Mouse (Mus musculus) heart, embryonic 12.5 days (tissue): ENCODE measurements around the gene Ccdc103. TPM values are rescaled to one million over a fixed set of nuclear protein-coding genes. Genes with fewer than 3 reads are reported as not detected.

Source experiments
- ATAC-seq: fragments of 200-750 bp; cut with Nextera tagmentation; 2 replicates; pipeline ENCODE4 v1.8.0; 2017; ENCODE audit warnings: moderate TSS enrichment, moderate library complexity; ENCODE audit not compliant: insufficient number of reproducible peaks, low FRiP score
- H3K27ac ChIP-seq: fragments of 300-500 bp; sonication (generic); 2 replicates; pipeline ENCODE4 v1.5.1; 2016; ENCODE audit warnings: mild to moderate bottlenecking, moderate library complexity; ENCODE audit not compliant: poor library complexity, severe bottlenecking
- H3K27me3 ChIP-seq: fragments of 300-500 bp; sonication (generic); replicated peaks from 2 replicates; pipeline ENCODE4 v1.6.1; 2016; ENCODE audit warnings: mild to moderate bottlenecking, moderate library complexity
- H3K36me3 ChIP-seq: fragments of 300-500 bp; sonication (generic); 2 replicates; pipeline ENCODE4 v1.6.1; 2016; ENCODE audit warnings: mild to moderate bottlenecking, moderate library complexity
- H3K4me1 ChIP-seq: fragments of 300-500 bp; sonication (generic); replicated peaks from 2 replicates; pipeline ENCODE4 v1.6.1; 2016; ENCODE audit warnings: mild to moderate bottlenecking
- H3K4me2 ChIP-seq: fragments of 300-500 bp; sonication (generic); 2 replicates; pipeline ENCODE4 v1.6.1; 2016; ENCODE audit warnings: mild to moderate bottlenecking, moderate library complexity
- H3K4me3 ChIP-seq: fragments of 300-500 bp; sonication (generic); 2 replicates; pipeline ENCODE4 v1.5.1; 2016; ENCODE audit warnings: mild to moderate bottlenecking
- H3K9ac ChIP-seq: fragments of 300-500 bp; sonication (generic); 2 replicates; pipeline ENCODE4 v1.6.1; 2016; ENCODE audit warnings: mild to moderate bottlenecking, moderate library complexity
- H3K9me3 ChIP-seq: fragments of 300-500 bp; sonication (generic); replicated peaks from 2 replicates; pipeline ENCODE4 v1.6.1; 2016; ENCODE audit warnings: mild to moderate bottlenecking, moderate library complexity
- WGBS: fragments of 180-500 bp; shearing (Covaris S2); methylation state at CpG from one replicate; pipeline ENCODE4 v1.1.7; 2016; 5-methylcytosine and 5-hydroxymethylcytosine counted together
- polyA plus RNA-seq: library from polyadenylated mRNA; unstranded; fragments of >200 nt; fragmentation: Nextera tagmentation; extraction: Ambion mirVana; gene quantifications from 2 replicates; pipeline ENCODE4 v1.2.1, GENCODE M21; 2016

Ccdc103 gene
- polyA plus RNA-seq = 0.42 and 0.71 TPM in 2 replicates

GRCm38 (mm10) chr11:102880585-102881313 lies at the start of gene Ccdc103, which contains the start of gene Eftud2:
TSS of gene Ccdc103 (plus strand) at chr11:102881204.
TSS of gene Eftud2 (minus strand) at chr11:102880985.
- Histone ChIP-seq H3K27ac (peak within 1 kb of the TSS; percentile 56), H3K4me2 (peak within 1 kb of the TSS; percentile 87), H3K4me3 (peak within 1 kb of the TSS; percentile 89), H3K9me3 (no peaks in the 10 kb centered on the region), H3K9ac (peak within 1 kb of the TSS; percentile 87), H3K36me3 (peaks cover 19% of the 10 kb centered on the region), H3K27me3 (peaks cover 14% of the 10 kb centered on the region), H3K4me1 (peaks cover 34% of the 10 kb centered on the region)
- under 1% methylated on average over 62 of the region's 62 CpGs for WGBS
- ATAC-seq = peak; percentile 92

- Histone ChIP-seq H3K4me3 (no peak overlapping the region), H3K27ac (no peak overlapping the region), H3K9ac (no peak overlapping the region), H3K27me3 (no peaks in the 10 kb centered on the region), H3K9me3 (no peaks in the 10 kb centered on the region), H3K4me2 (no peak overlapping the region), H3K36me3 (peaks cover 14% of the 10 kb centered on the region), H3K4me1 (peaks cover 1% of the 10 kb centered on the region; the same call in 1 of the 2 replicates)
- WGBS = 68% methylated on average over 18 of the region's 18 CpGs
- ATAC-seq = no peak
Measured at GRCm38 (mm10) chr11:102832700-102833297, 48.2 kb upstream of the Ccdc103 start.

DNA sequence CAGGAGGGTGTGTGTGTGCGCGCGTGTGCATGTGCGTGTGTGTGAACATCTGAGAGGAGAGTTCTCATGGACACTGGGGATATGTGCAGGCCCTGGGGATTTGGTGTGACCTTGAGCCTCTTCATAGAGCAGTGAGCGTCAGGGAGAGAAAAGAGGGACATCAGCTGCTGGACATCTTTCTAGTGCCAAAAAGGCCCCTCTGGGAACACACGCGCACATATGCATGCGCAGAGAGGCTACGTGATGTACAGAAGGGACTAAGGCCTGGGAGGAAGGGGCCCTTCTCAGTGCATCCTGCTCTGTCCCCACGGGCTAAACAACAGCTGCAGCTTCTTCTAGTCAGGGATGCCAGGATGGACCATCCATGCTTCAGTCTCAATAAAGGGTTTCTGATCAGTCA lies 46.8 kb upstream of the Ccdc103 start:
- Histone ChIP-seq H3K4me3 (no peak overlapping the region), H3K4me2 (no peak overlapping the region), H3K36me3 (peaks cover 29% of the 10 kb centered on the region), H3K9me3 (no peaks in the 10 kb centered on the region), H3K27ac (no peak overlapping the region), H3K9ac (no peak overlapping the region), H3K27me3 (no peaks in the 10 kb centered on the region), H3K4me1 (no peaks in the 10 kb centered on the region)
- WGBS = 90% methylated on average over 10 of the region's 10 CpGs
- no peak for ATAC-seq

GRCm38 (mm10) chr11:102835549-102835948 lies 45.5 kb upstream of the Ccdc103 start, which contains the start of gene Higd1b:
TSS of gene Higd1b (plus strand) at chr11:102835849.
- 78% methylated on average over 4 of the region's 4 CpGs for WGBS
- no peaks in the 10 kb centered on the region for H3K4me1 ChIP-seq
- no peaks in the 10 kb centered on the region for H3K9me3 ChIP-seq
- no peak for ATAC-seq
- H3K4me2 ChIP-seq = no peak within 1 kb of the TSS
- H3K36me3 ChIP-seq = peaks cover 42% of the 10 kb centered on the region
- H3K27ac ChIP-seq = no peak within 1 kb of the TSS
- no peak within 1 kb of the TSS for H3K9ac ChIP-seq
- H3K27me3 ChIP-seq = no peaks in the 10 kb centered on the region
- no peak within 1 kb of the TSS for H3K4me3 ChIP-seq

DNA sequence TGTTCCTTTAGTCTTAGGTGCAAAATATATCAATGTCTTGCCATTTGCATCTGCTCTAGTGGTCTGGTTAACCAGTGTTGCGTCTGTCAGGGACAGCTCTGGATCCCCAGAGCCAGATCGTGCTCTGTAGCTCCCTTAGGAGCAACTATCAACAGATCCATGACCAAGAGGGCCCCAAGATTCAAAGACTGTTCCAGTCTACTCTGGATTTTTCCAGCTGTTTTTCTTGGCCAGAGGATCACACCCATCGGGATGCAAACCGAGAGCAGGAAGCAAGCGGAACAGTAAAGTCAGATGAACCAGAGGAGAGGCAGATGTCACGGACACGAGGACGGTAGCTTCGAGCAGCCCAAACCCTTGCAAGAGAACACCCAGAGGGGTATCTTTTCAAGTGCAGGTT lies 44.9 kb upstream of the Ccdc103 start:
- H3K9me3 ChIP-seq = no peaks in the 10 kb centered on the region
- no peaks in the 10 kb centered on the region for H3K27me3 ChIP-seq
- H3K27ac ChIP-seq = no peak overlapping the region
- ATAC-seq = no peak
- no peak overlapping the region for H3K4me3 ChIP-seq
- H3K9ac ChIP-seq = no peak overlapping the region
- H3K4me1 ChIP-seq = no peaks in the 10 kb centered on the region
- WGBS = 79% methylated on average over 9 of the region's 9 CpGs
- H3K4me2 ChIP-seq = no peak overlapping the region
- H3K36me3 ChIP-seq = peaks cover 46% of the 10 kb centered on the region

DNA sequence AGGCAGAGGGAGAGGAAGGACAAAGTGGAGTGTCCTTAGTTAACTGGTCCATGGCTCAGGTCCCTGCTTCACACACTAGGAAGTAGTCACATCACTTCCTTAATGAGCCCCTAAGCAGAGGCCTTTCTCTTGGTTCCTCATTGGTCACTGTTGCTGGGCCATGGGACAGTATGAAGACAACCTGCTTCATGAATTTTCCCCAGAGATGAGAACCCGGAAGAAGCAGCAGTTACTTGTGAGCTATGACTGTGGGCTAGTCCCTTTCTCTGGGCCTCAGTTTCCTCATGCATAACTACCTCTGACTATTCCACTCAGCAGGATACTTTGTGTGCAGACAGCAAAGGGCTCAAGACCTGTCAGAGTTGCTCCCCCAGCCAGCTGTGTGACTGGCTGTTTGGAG lies 43.6 kb upstream of the Ccdc103 start:
- no peaks in the 10 kb centered on the region for H3K27me3 ChIP-seq
- H3K4me3 ChIP-seq = no peak overlapping the region
- H3K36me3 ChIP-seq = peaks cover 59% of the 10 kb centered on the region
- WGBS = 97% methylated on average over 1 of the region's 1 CpGs
- no peaks in the 10 kb centered on the region for H3K9me3 ChIP-seq
- H3K9ac ChIP-seq = no peak overlapping the region
- H3K27ac ChIP-seq = no peak overlapping the region
- H3K4me2 ChIP-seq = no peak overlapping the region
- H3K4me1 ChIP-seq = no peaks in the 10 kb centered on the region
- ATAC-seq = no peak

GRCm38 (mm10) chr11:102838126-102838525 lies 42.9 kb upstream of the Ccdc103 start:
- Histone ChIP-seq H3K27ac (no peak overlapping the region), H3K4me1 (no peaks in the 10 kb centered on the region), H3K36me3 (peaks cover 66% of the 10 kb centered on the region), H3K9me3 (no peaks in the 10 kb centered on the region), H3K9ac (no peak overlapping the region), H3K4me3 (no peak overlapping the region), H3K4me2 (no peak overlapping the region), H3K27me3 (no peaks in the 10 kb centered on the region)
- whole genome bisulfite sequencing = 91% methylated on average over 2 of the region's 2 CpGs
- no peak for ATAC-seq

DNA sequence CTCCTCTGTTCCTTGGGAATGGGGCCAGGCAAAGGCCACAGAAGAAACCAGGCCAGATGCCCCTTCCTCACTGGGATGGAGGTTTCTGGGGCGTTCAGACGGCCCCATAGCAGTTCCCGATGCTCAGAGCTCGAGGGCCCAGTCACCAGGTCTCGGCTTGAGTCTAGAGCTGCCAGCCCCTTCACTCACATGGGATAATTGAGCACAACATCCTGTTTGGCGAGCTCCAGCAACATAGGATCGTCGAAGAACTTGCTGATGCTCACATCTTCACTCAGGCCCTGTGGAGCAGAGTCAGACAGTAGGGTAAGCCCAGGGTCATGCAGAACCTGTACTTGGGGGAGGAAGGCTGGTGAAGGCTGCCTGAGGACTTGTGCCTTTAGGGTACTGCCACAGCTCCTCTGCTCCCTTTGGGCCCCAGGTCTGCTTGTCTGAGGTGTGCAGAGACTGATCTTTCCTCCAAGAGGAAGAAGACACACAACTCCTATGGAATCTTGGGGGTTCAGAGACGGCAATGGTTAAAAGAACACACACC lies 42.3 kb upstream of the Ccdc103 start:
- Histone ChIP-seq H3K27me3 (no peaks in the 10 kb centered on the region), H3K9me3 (no peaks in the 10 kb centered on the region), H3K4me3 (no peak overlapping the region), H3K9ac (no peak overlapping the region), H3K36me3 (peaks cover 72% of the 10 kb centered on the region), H3K4me2 (no peak overlapping the region), H3K27ac (no peak overlapping the region), H3K4me1 (no peaks in the 10 kb centered on the region)
- ATAC-seq = no peak
- 88% methylated on average over 9 of the region's 9 CpGs for WGBS

- H3K4me3 ChIP-seq = no peak overlapping the region
- H3K4me2 ChIP-seq = no peak overlapping the region
- no peaks in the 10 kb centered on the region for H3K4me1 ChIP-seq
- no peaks in the 10 kb centered on the region for H3K9me3 ChIP-seq
- no peak for ATAC-seq
- H3K36me3 ChIP-seq = peaks cover 100% of the 10 kb centered on the region
- H3K27me3 ChIP-seq = no peaks in the 10 kb centered on the region
- H3K9ac ChIP-seq = no peak overlapping the region
- WGBS = 64% methylated on average over 10 of the region's 10 CpGs
- no peak overlapping the region for H3K27ac ChIP-seq
Measured at GRCm38 (mm10) chr11:102845926-102846325, 35.1 kb upstream of the Ccdc103 start.

DNA sequence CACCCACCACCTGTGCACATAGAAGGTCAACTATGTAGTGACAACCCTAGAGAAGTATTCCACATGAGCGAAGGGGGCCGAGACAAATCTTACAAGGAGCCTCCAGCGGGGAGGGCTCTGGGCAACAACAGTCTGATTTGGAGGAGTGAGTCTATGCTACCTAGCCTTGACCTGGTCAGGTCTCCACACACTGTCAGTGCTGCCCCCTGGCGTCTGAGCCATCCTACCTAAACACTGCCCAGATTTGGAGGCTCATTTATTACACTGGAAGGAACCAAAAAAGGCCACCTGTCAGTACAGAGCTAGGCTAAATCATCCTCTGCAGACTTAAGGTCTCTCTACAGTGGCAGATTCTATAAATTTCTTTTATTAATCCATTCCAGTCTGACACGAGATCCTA lies 29.1 kb upstream of the Ccdc103 start:
- no peak overlapping the region for H3K9ac ChIP-seq
- no peaks in the 10 kb centered on the region for H3K4me1 ChIP-seq
- no peak overlapping the region for H3K4me3 ChIP-seq
- peaks cover 91% of the 10 kb centered on the region for H3K36me3 ChIP-seq
- H3K9me3 ChIP-seq = no peaks in the 10 kb centered on the region
- no peaks in the 10 kb centered on the region for H3K27me3 ChIP-seq
- 0 out of 2 replicates have a peak, but pooled peaks have one; percentile 39 for ATAC-seq
- no peak overlapping the region for H3K4me2 ChIP-seq
- WGBS = 69% methylated on average over 5 of the region's 5 CpGs
- H3K27ac ChIP-seq = no peak overlapping the region

- ATAC-seq = no peak
- Histone ChIP-seq H3K27ac (no peak overlapping the region), H3K9me3 (no peaks in the 10 kb centered on the region), H3K9ac (no peak overlapping the region), H3K27me3 (no peaks in the 10 kb centered on the region), H3K36me3 (peaks cover 91% of the 10 kb centered on the region), H3K4me3 (no peak overlapping the region), H3K4me1 (no peaks in the 10 kb centered on the region), H3K4me2 (no peak overlapping the region)
Measured at GRCm38 (mm10) chr11:102853760-102854159, 27.2 kb upstream of the Ccdc103 start.
